Mouse (Mus musculus): ENCODE results near the gene Dclk1. TPM values are rescaled to one million over a fixed set of nuclear protein-coding genes. Genes with fewer than 3 reads are reported as not detected.

Gene Dclk1
- polyA plus RNA-seq, 2 experiments from 2014 or later = 0.12 to 0.87 TPM

GRCm38 (mm10) chr3:55461685-55462655, 219.8 kb downstream of the Dclk1 start:
- ATAC-seq = peak; percentile 86

- no peak for ATAC-seq
Measured at GRCm38 (mm10) chr3:55462904-55463668, 220.9 kb downstream of the Dclk1 start.

- no peak for ATAC-seq
Measured at GRCm38 (mm10) chr3:55464226-55464625, 222.1 kb downstream of the Dclk1 start.

DNA sequence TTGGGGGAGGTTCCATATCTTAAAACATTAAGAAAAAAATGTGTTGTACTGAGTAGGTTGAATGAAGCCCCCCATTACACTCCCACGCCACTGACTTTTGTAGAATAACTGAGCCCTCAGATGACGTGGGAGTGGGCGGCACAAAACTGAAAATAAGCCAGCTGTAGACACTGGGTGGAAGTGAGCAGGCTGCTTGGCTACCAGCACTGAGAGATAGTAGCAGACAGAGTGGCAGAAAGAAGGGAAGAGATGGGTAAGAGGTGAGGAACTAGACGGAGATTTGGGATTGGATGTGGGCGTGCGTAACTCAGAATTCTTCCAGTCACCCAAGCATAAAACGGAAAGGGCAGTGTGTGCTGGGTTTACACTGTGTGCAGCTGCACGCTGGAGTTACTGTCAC, 223.6 kb downstream of the Dclk1 start:
- ATAC-seq = no peak

GRCm38 (mm10) chr3:55466348-55466747, 224.2 kb downstream of the Dclk1 start:
- ATAC-seq = no peak

DNA sequence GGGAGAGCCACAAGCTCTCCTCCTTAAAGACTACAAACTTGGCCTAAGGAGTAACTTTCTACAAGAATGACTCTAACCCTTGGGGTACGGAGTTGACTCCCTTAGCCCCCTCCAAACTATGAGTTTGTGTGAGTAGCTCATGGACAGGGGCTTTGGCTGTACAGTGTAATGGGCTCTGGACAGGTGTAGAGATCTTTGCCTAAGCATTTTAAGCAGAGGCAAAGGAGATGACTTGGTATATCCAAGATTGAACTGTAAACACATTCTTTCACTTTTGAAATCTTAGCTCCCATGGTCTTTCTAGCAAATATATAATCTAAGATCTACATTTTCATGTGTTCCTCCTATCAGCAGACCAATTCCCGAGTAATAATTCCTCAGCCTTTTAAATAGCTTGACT, 229.9 kb downstream of the Dclk1 start, which contains the start of gene Gm21954:
Gm21954 (minus strand) TSS at position 101 of the 400 bp plus-strand sequence.
- no peak for ATAC-seq

DNA sequence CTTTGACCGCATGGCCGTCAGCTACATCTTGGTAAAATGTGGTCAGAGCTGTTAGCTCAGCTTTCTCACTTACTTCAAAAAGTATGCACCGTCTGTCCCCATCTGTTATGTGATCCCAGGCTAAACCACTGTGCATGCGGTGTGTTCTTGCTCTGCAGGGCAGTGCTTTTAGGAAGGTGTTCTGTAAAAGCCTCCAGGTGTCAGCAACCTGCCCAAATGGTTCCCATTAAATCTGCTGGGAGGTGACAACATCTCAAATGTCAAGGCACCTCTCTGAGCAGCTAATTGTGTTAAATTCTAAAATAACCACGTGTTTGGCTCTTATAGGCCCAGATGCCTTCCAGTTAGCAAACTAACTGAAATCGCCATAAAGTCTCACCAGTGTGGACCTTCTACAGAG, 231.0 kb downstream of the Dclk1 start:
- ATAC-seq = no peak

DNA sequence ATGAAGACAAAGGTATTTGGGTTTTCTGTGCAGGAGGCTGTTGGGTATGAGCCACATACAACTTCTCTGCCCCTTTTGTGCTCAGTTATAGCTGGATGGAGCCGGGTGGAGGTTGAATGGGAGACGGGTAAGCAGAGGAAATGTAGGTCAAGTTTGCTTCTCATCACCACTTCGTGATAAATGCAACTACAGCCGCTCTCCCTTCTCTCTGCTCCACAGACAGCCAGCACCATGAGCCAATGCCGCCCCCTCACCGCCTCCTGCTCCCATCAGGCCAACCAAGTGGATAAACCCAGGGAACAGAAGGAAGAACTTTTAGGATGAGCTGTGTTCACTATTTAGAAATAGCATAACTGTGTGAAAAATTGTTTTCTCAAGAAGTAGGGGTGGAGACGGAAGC, 234.5 kb downstream of the Dclk1 start:
- no peak for ATAC-seq

DNA sequence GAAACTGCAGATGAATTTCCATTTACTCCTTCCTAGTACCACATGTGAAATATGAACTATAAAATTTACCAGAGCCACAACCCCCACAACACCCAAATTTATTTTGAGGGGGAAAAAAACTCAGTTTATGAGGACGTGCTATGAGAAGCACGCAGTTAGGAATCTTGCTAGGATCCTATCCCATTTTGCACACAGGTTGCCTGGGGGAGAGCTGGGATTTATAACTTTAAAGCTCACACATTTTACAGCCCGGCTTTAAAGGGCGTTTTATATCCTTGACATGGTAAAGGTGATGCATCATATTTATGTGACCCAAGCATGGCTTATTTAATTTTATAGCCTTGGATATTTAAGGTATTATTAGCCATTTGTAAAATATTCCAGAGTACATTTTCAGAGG, 237.1 kb downstream of the Dclk1 start:
- no peak for ATAC-seq

DNA sequence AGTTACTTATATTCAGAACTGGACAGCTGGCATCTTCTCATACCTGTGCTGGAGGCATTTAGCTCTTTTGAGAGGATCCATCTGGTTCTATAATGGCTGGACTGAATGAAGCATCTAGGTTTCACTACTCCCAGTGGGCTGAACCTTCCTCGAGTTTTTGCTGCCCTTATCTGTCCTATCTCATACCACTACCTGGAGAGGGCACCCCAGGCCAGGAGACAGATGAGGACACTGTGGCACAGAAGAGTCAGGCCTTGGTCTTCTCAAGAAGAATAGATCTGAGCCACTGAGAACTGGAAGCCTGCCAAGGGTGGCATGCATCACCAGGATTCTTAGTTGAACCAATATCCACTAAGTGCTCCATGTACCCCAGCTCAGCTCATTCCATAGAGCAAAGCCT, 239.0 kb downstream of the Dclk1 start:
- ATAC-seq = no peak

DNA sequence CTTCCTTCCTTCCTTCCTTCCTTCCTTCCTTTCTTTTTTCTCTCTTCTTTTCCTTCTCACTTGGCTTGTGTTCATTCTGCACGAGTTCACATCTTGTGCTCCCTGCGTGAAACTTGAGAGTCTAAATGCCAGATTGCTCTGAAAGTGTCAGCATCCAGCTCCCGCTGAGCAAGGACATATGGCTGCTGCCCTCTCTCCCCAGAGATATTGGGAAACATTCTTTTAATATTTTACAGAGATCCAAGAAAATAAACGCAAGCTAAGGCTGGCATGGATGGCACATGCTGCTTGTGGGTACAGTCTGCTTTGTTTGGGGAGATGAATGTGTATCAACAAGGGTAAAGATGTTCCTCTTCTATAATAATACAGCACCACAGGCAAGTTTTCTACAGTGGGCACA, 241.2 kb downstream of the Dclk1 start:
- ATAC-seq = no peak

DNA sequence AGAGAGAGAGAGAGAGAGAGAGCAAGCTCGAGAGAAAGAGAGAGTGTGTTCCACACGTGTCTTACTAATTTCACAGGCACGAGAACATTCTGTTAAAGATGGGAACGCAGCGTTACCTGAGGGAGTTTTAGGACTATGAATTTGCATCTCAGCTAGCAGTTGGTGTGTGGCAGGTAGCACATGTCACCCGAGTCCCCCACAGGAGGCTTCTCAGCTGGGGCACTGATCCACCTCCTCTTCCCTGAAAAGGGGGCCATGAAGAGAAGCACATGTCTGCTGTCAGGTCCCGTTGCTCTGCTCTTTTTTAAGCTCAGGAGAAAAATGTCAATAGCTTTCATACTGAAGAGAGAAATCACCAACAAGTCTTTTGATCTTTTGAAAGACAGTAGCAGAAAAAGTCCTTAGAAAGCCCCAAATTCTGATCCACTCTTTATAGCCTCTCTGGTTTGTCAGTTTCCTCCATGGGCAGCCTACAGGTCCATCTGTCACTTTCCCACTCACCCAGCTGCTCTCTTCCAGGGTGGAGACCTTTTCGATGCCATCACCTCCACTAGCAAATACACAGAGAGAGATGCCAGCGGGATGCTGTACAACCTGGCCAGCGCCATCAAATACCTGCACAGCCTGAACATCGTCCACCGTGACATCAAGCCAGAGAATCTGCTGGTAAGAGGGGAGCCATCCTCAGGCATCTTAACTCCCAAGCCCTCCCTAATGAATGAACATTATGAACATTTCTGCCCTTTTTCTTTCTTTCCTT, 247.2 kb downstream of the Dclk1 start:
- ATAC-seq = no peak

- ATAC-seq = no peak
Measured at GRCm38 (mm10) chr3:55492021-55492420, 249.9 kb downstream of the Dclk1 start.

- ATAC-seq = no peak
Measured at GRCm38 (mm10) chr3:55494348-55494747, 252.2 kb downstream of the Dclk1 start.

GRCm38 (mm10) chr3:55495231-55495630, 253.1 kb downstream of the Dclk1 start:
- ATAC-seq = no peak

DNA sequence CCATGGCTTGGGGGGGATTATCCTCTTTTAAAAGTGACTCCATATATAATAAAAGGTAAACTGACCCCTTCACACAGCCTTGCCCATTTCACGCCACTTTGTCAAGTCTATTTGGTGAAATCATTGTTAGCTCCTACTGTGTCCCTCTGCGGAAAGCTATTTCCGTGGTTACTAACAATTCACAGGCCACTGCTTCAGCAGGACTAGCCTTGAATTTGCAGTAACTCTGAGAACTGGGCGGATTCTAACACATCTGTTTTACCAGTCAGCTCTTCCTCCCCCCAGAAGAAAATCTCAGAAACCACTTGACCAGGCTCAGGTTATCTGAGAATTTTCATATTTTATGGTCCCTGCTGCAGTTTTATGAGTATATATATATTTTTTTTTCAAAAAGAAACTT, 253.7 kb downstream of the Dclk1 start:
- no peak for ATAC-seq

- no peak for ATAC-seq
Measured at GRCm38 (mm10) chr3:55496462-55496941, 254.3 kb downstream of the Dclk1 start.

DNA sequence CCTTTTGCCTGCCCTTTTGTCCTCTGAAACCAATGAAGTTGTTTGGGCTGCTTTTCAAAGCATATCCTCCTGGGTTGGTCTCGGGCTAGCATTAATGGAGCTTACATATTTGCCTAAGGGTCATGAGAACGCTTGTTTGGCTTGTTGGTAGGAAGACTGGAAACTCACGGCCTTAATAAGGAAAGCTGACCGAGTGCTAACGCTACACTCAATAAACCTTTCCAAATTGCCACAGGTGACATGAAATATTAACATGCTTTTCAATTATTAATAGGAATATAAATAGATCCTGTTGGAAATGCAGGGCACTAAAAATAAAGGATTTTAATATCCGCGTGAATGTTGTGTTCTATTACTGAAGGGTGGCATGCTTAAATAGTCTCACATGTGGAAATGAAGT, 257.1 kb downstream of the Dclk1 start:
- ATAC-seq = no peak

GRCm38 (mm10) chr3:55510198-55510597, 268.0 kb downstream of the Dclk1 start:
- no peak for ATAC-seq

GRCm38 (mm10) chr3:55511658-55512057, 269.5 kb downstream of the Dclk1 start:
- ATAC-seq = no peak

GRCm38 (mm10) chr3:55515966-55516365, 273.8 kb downstream of the Dclk1 start:
- no peak for ATAC-seq

- ATAC-seq = peak; percentile 55
Measured at GRCm38 (mm10) chr3:55517454-55518014, 275.4 kb downstream of the Dclk1 start.

Data from activated CD4-positive, CD25-positive, alpha-beta regulatory T cell, adult 4 months (primary cell).